1 mouse cellular context compared by ENCODE assay signal in genomic region chr10:40264920-40265319, GRCm38 (mm10).
TF ChIP-seq lines count a peak whose summit lies in the region.

No protein-coding gene starts in this region.

TF ChIP-seq in CH12.LX, 34 proteins besides CTCF, POLR2A, EP300 and RAD21 (continued from another document):
- TF ChIP-seq JUN (IDR thresholded peaks at IDR 0.05; ENCODE audit: insufficient read depth, low read depth, low read length): no peak
- no peak for TF ChIP-seq HCFC1 (IDR thresholded peaks at IDR 0.05; ENCODE audit: low read depth, low read length)
- no peak for TF ChIP-seq E2F4 (IDR thresholded peaks at IDR 0.05; ENCODE audit: insufficient replicate concordance, low read depth, low read length)
- TF ChIP-seq UBTF (IDR thresholded peaks at IDR 0.05; ENCODE audit: low read depth, low read length): no peak
- TF ChIP-seq PAX5 (IDR thresholded peaks at IDR 0.05; ENCODE audit: low read length): no peak
- TF ChIP-seq ZNF384 (IDR thresholded peaks at IDR 0.05; ENCODE audit: low read depth, low read length): no peak
TF ChIP-seq in CH12.LX: peak in this region for 0.
